Mouse (Mus musculus): Measurements from ENCODE around the gene Reg3a.

DNA sequence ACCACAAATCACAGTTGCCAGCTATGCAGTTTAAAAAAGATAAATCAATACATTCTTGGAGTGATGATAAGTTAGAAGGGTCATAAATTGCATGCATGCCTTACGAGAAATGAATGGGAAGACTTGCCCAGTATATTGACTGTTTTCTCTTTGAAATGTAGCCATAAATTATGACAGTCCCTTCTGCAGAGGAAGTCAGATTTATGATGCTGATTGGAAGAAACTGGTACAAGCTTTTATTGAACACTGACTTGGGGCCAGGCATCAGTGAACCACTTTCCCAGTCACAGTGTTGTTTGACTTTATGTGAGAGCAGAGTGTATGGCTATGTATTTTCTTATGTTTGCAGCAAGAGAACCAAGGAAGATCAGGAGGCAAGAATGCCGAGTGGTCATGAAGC is 38.8 kb upstream of the Reg3a start:
- TF ChIP-seq EP300 (IDR thresholded peaks at IDR 0.05; ENCODE audit: low read depth in 1 of 2, low read length in 2 of 2) (no peak), JUND (IDR thresholded peaks at IDR 0.05; ENCODE audit: low read depth, low read length) (no peak), MYC (IDR thresholded peaks at IDR 0.05; ENCODE audit: low read depth, low read length) (no peak), RAD21 (IDR thresholded peaks at IDR 0.05; ENCODE audit: low read depth, low read length) (no peak), POLR2A (IDR thresholded peaks at IDR 0.05; ENCODE audit: control insufficient read depth in 1 of 2, insufficient read depth in 1 of 2, low read depth in 1 of 2, low read length in 2 of 2, poor library complexity in 1 of 2) (no peak), CTCF (IDR thresholded peaks at IDR 0.05 in 2 of 3, conservative IDR thresholded peaks at IDR 0.05 in 1 of 3; ENCODE audit: control insufficient read depth in 1 of 3, insufficient read depth in 1 of 3, low read depth in 2 of 3, low read length in 3 of 3, poor library complexity in 1 of 3, severe bottlenecking in 1 of 3) (no peak), MXI1 (IDR thresholded peaks at IDR 0.05; ENCODE audit: low read depth, low read length) (no peak), HCFC1 (IDR thresholded peaks at IDR 0.05; ENCODE audit: low read depth, low read length) (no peak), SIN3A (IDR thresholded peaks at IDR 0.05; ENCODE audit: low read length) (no peak)
